Mouse (Mus musculus) forebrain, embryonic 10.5 days (tissue): ENCODE results near the gene Spata2. TPM values are rescaled to one million over a fixed set of nuclear protein-coding genes. Genes with fewer than 3 reads are reported as not detected.

Source experiments
- DNase-seq: peaks from one replicate; pipeline ENCODE4 v3.0.0-alpha.2; 2017; ENCODE audit warnings: low spot score; ENCODE audit errors: extremely low spot score
- H3K27ac ChIP-seq: fragments of 300-500 bp; sonication (generic); 2 replicates; pipeline ENCODE4 v1.5.1; 2016; ENCODE audit warnings: mild to moderate bottlenecking
- H3K27me3 ChIP-seq: fragments of 300-500 bp; sonication (generic); 2 replicates; pipeline ENCODE4 v1.6.1; 2016; ENCODE audit warnings: mild to moderate bottlenecking; ENCODE audit not compliant: poor library complexity, severe bottlenecking
- H3K36me3 ChIP-seq: fragments of 300-500 bp; sonication (generic); replicated peaks from 2 replicates; pipeline ENCODE4 v1.6.1; 2016; ENCODE audit warnings: mild to moderate bottlenecking, moderate library complexity
- H3K4me1 ChIP-seq: fragments of 300-500 bp; sonication (generic); 2 replicates; pipeline ENCODE4 v1.6.1; 2016
- H3K4me3 ChIP-seq: fragments of 300-500 bp; sonication (generic); 2 replicates; pipeline ENCODE4 v1.5.1; 2016; ENCODE audit warnings: mild to moderate bottlenecking, moderate library complexity
- H3K9me3 ChIP-seq: fragments of 300-500 bp; sonication (generic); 2 replicates; pipeline ENCODE4 v1.6.1; 2016; ENCODE audit warnings: mild to moderate bottlenecking, moderate library complexity
- WGBS: fragments of 180-500 bp; shearing (Covaris S2); methylation state at CpG from one replicate; pipeline ENCODE4 v1.1.7; 2016; 5-methylcytosine and 5-hydroxymethylcytosine counted together
- polyA plus RNA-seq: library from polyadenylated mRNA; unstranded; fragments of >200 nt; fragmentation: Nextera tagmentation; extraction: Ambion mirVana; gene quantifications from 2 replicates; pipeline ENCODE4 v1.2.1, GENCODE M21; 2016

Spata2 gene
- polyA plus RNA-seq, 1 experiment from 2014 or later: 21.5 TPM

GRCm38 (mm10) chr2:167530536-167530935 lies 37.8 kb upstream of the Spata2 start:
- WGBS: 83% methylated on average over 4 of the region's 4 CpGs
- Histone ChIP-seq H3K27me3 (peaks cover 30% of the 10 kb centered on the region), H3K36me3 (no peaks in the 10 kb centered on the region), H3K4me1 (peaks cover 36% of the 10 kb centered on the region), H3K9me3 (no peaks in the 10 kb centered on the region), H3K27ac (no peak overlapping the region), H3K4me3 (no peak overlapping the region)
- DNase-seq: no peak

DNA sequence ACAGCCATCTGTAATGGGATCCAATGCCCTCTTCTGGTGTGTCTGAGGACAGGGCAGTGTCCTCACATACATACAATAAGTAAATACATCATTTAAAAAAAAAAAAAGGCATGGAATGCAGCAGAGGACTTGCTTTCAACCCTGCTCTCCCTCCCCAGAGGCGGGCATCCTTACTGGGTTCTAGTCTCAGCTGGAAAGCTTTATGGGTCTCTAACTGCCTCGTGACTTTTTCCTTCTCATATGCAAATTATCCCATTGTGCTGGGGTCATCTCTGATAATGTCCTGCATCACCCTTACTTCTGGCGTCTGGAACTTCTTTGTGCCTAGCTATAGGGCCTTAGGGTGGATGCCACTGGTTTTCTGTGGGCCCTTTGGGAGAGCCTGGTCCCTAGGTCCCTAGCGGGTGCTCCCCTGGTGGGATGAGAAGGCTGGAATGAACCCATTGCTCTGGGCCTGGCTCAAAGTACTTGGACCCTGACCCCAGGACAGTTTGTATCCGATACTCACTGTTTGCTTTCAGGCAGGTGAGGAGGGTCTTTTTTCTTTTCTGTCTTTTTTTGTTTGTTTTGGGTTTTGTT lies 37.3 kb upstream of the Spata2 start:
- H3K9me3 ChIP-seq: no peaks in the 10 kb centered on the region
- no peak for DNase-seq
- peaks cover 36% of the 10 kb centered on the region for H3K4me1 ChIP-seq
- H3K27me3 ChIP-seq: peaks cover 25% of the 10 kb centered on the region
- H3K4me3 ChIP-seq: no peak overlapping the region
- 0 out of 2 replicates have a peak overlapping the region, but pooled peaks have one; percentile 26 for H3K27ac ChIP-seq
- no peaks in the 10 kb centered on the region for H3K36me3 ChIP-seq
- WGBS: 39% methylated on average over 5 of the region's 5 CpGs

DNA sequence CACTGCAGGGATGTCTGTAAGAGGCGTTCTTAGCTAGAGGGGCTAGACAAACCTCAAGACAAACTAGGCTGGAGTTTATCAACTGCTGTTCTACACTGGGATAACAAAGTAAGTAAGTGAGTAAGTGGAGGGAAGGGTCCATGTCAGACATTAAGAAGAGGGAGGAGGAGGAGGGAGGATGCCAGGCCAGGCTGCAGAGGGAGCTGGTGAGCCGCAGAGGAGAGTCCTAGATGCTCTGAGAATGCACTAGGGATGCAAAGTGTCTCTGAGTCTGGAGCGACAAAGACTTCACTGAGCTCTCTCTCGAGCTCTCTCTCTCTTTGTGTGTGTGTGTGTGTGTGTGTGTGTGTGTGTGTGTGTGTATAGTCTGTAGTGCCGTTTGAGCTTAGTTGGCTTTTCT lies 35.6 kb upstream of the Spata2 start:
- DNase-seq: no peak
- peaks cover 36% of the 10 kb centered on the region for H3K4me1 ChIP-seq
- 9% methylated on average over 5 of the region's 5 CpGs for WGBS
- H3K27ac ChIP-seq: no peak overlapping the region
- no peak overlapping the region for H3K4me3 ChIP-seq
- H3K9me3 ChIP-seq: no peaks in the 10 kb centered on the region
- H3K27me3 ChIP-seq: peaks cover 9% of the 10 kb centered on the region
- H3K36me3 ChIP-seq: no peaks in the 10 kb centered on the region

DNA sequence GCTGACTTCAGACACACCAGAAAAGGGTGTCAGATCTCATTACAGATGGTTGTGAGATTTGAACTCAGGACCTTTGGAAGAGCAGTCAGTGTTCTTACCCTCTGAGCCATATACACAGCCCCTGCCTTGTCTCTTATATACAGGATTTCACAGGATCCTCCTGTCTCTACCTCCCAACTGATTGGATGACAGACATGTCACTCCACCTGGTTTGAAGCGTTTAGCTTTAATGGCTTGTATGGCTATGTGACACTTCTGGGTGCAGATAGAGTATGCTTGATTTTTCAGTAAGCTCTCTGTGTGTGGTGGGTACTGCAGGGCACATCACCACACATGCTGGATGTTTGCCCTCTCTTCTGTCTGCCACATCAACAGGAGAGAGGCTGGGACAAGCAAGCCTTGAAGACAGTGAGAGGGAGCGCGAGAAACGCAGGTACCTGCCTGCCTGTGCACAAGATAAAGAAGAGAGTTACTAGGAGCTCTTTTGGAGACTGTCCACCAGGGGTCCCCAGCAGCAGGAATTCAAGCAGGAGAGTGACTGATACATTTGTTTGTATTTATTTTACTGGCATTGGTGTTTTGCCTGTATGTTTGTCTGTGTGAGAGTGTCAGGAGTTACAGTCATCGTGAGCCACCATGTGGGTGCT lies 27.0 kb upstream of the Spata2 start:
- H3K4me1 ChIP-seq: no peaks in the 10 kb centered on the region
- peaks cover 55% of the 10 kb centered on the region for H3K36me3 ChIP-seq
- no peaks in the 10 kb centered on the region for H3K27me3 ChIP-seq
- WGBS: 81% methylated on average over 5 of the region's 5 CpGs
- no peaks in the 10 kb centered on the region for H3K9me3 ChIP-seq
- no peak overlapping the region for H3K4me3 ChIP-seq
- H3K27ac ChIP-seq: no peak overlapping the region
- no peak for DNase-seq

DNA sequence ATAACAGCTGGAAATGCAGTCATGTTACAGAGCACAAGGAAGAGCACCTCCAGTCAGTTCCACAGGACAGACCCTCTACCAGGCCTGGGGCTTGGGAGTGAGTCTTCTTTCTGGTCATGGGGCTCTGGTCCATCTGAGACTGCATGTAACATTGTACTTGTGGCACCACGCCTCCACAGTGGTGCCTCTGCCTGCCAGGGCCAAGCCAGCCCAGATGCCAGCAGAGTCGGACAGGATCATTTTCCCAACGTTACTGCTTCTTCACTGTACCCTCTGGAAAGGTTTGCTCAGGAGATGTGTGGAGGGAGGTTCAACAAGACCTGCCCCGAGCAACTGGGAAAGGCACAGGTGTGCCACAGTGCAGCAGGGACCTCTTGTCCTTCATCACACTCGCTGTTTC lies 23.0 kb upstream of the Spata2 start:
- WGBS: 92% methylated on average over 5 of the region's 5 CpGs
- no peak overlapping the region for H3K4me3 ChIP-seq
- no peaks in the 10 kb centered on the region for H3K27me3 ChIP-seq
- H3K4me1 ChIP-seq: no peaks in the 10 kb centered on the region
- no peak for DNase-seq
- H3K9me3 ChIP-seq: no peaks in the 10 kb centered on the region
- peaks cover 95% of the 10 kb centered on the region for H3K36me3 ChIP-seq
- no peak overlapping the region for H3K27ac ChIP-seq

DNA sequence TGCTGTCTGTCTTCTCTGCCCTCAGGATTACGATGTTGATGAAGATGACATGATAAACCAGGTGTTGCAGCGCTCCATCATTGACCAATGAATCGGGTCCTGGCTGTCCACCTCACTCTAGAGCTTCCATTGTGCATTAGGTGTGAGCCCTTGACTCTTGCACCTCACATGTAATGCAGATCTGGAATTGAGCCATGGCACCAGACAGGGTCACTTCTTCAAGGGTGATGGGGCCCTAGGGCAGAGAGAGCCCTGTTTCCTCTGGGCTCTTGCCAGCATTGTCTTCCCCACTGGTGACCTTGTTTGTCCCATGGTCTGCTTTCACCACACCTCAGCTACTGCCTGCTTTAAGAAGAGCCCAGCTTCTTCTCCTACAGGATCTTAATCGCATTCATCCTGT lies 22.0 kb upstream of the Spata2 start:
- Histone ChIP-seq H3K4me3 (no peak overlapping the region), H3K36me3 (peaks cover 99% of the 10 kb centered on the region), H3K27me3 (no peaks in the 10 kb centered on the region), H3K9me3 (no peaks in the 10 kb centered on the region), H3K4me1 (no peaks in the 10 kb centered on the region), H3K27ac (no peak overlapping the region)
- 93% methylated on average over 4 of the region's 4 CpGs for WGBS
- no peak for DNase-seq

DNA sequence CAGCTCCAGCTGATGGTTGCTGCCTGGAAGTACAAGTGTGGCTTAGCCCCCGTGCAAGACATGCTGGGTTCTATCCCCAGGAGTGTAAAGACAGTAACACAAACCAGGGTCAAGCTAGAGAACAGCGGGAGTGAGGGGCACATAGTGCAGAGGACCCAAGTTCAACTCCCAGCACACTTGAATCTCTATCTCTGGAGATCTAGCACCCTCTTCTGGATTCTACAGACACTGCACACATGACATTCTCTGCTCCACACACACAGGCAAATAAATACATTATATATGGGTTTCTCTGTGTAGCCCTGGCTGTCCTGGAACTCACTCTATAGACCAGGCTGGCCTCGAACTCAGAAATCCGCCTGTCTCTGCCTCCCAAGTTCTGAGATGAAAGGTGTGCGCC lies 20.3 kb upstream of the Spata2 start:
- WGBS: 91% methylated on average over 5 of the region's 5 CpGs
- Histone ChIP-seq H3K9me3 (no peaks in the 10 kb centered on the region), H3K4me3 (no peak overlapping the region), H3K36me3 (peaks cover 100% of the 10 kb centered on the region), H3K27me3 (no peaks in the 10 kb centered on the region), H3K4me1 (no peaks in the 10 kb centered on the region), H3K27ac (no peak overlapping the region)
- no peak for DNase-seq

DNA sequence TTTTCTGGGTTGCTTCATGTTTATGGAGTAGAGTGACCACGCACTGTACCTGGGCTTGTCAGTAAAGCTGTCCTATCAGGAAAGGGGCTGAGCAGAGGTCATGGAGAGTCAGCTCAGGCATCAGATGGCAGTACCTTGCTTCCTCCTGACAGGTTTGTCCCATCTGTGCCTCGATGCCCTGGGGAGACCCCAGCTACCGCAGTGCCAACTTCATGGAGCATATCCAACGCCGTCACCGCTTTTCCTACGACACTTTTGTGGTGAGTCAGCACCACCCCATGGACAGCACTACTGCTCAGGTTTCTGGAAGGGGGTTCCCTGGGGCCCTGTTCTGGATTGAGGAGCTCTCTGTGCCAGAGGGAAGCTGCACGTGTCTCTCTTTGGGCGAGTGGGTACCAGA lies 19.7 kb upstream of the Spata2 start:
- DNase-seq: no peak
- H3K4me3 ChIP-seq: no peak overlapping the region
- H3K27ac ChIP-seq: no peak overlapping the region
- peaks cover 100% of the 10 kb centered on the region for H3K36me3 ChIP-seq
- 95% methylated on average over 9 of the region's 9 CpGs for WGBS
- H3K4me1 ChIP-seq: no peaks in the 10 kb centered on the region
- H3K9me3 ChIP-seq: no peaks in the 10 kb centered on the region
- H3K27me3 ChIP-seq: no peaks in the 10 kb centered on the region

DNA sequence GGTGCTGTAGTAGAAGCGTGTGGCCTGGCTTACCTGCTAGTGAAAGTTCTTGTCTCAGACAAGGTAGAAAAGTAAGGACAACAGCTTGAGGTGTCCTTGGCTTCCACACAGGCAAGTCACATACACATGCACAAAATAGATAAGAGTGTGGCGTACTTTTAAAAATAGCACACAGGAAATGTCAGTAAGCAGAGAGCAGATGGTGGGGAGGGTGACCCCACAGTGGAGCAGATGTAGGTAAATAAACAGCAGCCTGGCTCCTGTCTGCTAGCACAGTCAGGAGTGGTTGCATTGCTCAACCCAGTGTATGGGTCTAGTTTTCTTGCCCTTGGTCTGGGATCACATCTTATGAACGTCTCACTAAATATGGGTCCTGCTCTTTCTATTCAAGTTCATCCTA lies 17.8 kb upstream of the Spata2 start:
- Histone ChIP-seq H3K9me3 (no peaks in the 10 kb centered on the region), H3K36me3 (peaks cover 99% of the 10 kb centered on the region), H3K27ac (no peak overlapping the region), H3K27me3 (no peaks in the 10 kb centered on the region), H3K4me1 (peaks cover 10% of the 10 kb centered on the region), H3K4me3 (no peak overlapping the region)
- WGBS: 94% methylated on average over 3 of the region's 3 CpGs
- DNase-seq: no peak

DNA sequence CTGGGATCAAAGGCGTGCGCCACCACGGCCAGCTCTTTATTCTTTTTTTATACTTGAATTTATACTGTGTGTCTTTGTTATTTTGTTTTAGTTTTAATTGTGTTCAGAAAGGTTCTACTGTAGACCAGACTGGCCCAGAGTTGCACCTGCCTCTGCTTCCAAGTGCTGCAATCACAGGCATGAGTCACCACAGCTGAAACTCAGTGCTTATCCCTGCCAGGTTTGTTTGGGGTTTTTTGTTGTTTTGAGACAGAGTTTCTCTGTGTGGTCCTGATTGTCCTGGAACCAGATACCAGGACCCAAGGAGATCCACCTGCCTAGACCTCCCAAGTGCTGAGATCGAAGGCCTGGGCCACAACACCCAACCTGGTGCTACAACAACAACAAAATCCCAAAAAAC lies 15.9 kb upstream of the Spata2 start:
- DNase-seq: no peak
- H3K4me1 ChIP-seq: peaks cover 26% of the 10 kb centered on the region
- WGBS: 96% methylated on average over 4 of the region's 4 CpGs
- H3K4me3 ChIP-seq: no peak overlapping the region
- no peaks in the 10 kb centered on the region for H3K9me3 ChIP-seq
- H3K27ac ChIP-seq: no peak overlapping the region
- peaks cover 93% of the 10 kb centered on the region for H3K36me3 ChIP-seq
- no peaks in the 10 kb centered on the region for H3K27me3 ChIP-seq

GRCm38 (mm10) chr2:167507719-167508385 lies 15.2 kb upstream of the Spata2 start:
- peaks cover 85% of the 10 kb centered on the region for H3K36me3 ChIP-seq

DNA sequence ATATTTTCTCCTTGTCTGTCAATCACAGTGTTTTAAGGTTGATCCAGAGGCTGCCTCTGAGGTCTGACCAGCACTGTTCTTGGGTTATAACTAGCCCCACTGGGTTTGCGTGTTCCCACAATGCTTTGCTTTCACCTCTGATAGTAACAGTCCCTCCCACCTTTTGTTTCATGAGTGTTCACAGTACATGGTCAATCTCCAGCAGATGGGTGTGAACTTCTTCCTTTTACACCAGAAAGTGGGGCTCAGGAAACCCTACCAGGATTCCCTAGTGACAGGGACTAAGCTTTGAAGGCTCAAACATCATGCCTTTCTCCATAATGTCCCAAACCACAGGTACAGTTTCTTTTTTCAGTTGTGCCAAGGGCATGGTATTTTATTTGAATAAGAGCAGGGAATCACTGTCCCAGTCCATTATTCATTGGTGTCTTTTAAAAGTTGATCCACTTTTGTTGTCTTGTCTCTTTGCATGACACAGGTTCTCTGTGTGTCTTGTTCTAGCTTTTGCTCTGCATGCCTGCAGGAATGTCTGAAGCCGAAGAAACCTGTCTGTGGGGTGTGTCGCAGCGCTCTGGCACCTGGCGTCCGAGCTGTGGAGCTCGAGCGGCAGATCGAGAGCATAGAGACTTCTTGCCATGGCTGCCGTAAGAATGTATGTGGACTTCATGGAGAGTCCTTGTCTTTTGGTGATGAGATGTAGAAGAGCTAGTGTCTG lies 14.0 kb upstream of the Spata2 start:
- Histone ChIP-seq H3K36me3 (peaks cover 74% of the 10 kb centered on the region), H3K4me3 (no peak overlapping the region), H3K27ac (no peak overlapping the region), H3K4me1 (peaks cover 31% of the 10 kb centered on the region), H3K27me3 (no peaks in the 10 kb centered on the region), H3K9me3 (no peaks in the 10 kb centered on the region)
- no peak for DNase-seq
- WGBS: 93% methylated on average over 10 of the region's 10 CpGs

More at GRCm38 (mm10) chr2:167507719-167508385, 15.2 kb upstream of the Spata2 start:
- no peak for DNase-seq
- Histone ChIP-seq H3K27me3 (no peaks in the 10 kb centered on the region), H3K9me3 (no peaks in the 10 kb centered on the region), H3K4me3 (no peak overlapping the region), H3K4me1 (peaks cover 30% of the 10 kb centered on the region), H3K27ac (no peak overlapping the region)
- WGBS: 95% methylated on average over 3 of the region's 3 CpGs

DNA sequence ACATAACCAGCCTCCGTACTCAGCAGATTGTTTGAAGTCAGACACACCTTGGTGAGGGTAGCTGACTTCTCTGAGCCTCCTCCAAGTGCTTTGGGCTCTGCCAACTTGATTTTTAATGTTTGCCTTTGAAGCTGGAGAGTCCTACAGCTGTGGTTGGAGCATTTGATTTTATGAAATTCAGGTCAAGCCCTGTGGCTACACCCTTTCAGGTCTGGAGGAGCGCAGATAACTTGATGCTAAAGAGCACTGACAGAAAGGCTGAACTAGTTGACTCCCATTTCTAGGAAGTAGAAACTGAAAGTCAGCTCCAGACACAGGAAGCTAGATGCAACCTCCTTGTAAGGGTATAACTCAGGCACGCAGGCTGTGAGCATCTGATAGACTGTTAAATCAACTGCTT lies 12.4 kb upstream of the Spata2 start:
- Histone ChIP-seq H3K9me3 (no peaks in the 10 kb centered on the region), H3K27me3 (no peaks in the 10 kb centered on the region), H3K36me3 (peaks cover 58% of the 10 kb centered on the region), H3K4me3 (peak overlapping the region; percentile 99; the same call in 1 of the 2 replicates), H3K27ac (no peak overlapping the region), H3K4me1 (peaks cover 31% of the 10 kb centered on the region)
- WGBS: 94% methylated on average over 3 of the region's 3 CpGs
- DNase-seq: no peak
